Mouse (Mus musculus) monocyte, adult 5-6 weeks (primary cell): ENCODE data around the gene Cflar. TPM values are rescaled to one million over a fixed set of nuclear protein-coding genes. Genes with fewer than 3 reads are reported as not detected.
"Not testable (repeated sequence)": the region's sequence is repeated elsewhere in the genome, so short reads cannot be mapped to it uniquely, and the experiment has no call there.

Experiments used
- ATAC-seq: fragments of 153-309, 156-312 bp; replicated peaks from 2 replicates; pipeline ENCODE4 v1.8.0; 2017; ENCODE audit warnings: mild to moderate bottlenecking; ENCODE audit not compliant: low TSS enrichment, insufficient number of reproducible peaks, severe bottlenecking, poor library complexity, low FRiP score
- total RNA-seq: library from RNA; stranded (forward); fragments of 200-1000, 200-491, 200-594 nt; gene quantifications from 3 replicates; pipeline ENCODE4 v1.2.3, GENCODE M21; 2017

The Cflar gene
- total RNA-seq, result 127 to 227 TPM (median 128 TPM) in 3 replicates

- ATAC-seq, result peak; percentile 48
Observed at GRCm38 (mm10) chr1:58711365-58712016, at the start of gene Cflar. Gene Cflar (plus strand): TSS chr1:58711508.

- ATAC-seq, result not testable (repeated sequence)
Observed at GRCm38 (mm10) chr1:58662671-58663070, 48.6 kb upstream of the Cflar start.

- not testable (repeated sequence) for ATAC-seq
Observed at GRCm38 (mm10) chr1:58663365-58663764, 47.9 kb upstream of the Cflar start.

- no peak for ATAC-seq
Observed at GRCm38 (mm10) chr1:58668191-58668590, 43.1 kb upstream of the Cflar start.

DNA sequence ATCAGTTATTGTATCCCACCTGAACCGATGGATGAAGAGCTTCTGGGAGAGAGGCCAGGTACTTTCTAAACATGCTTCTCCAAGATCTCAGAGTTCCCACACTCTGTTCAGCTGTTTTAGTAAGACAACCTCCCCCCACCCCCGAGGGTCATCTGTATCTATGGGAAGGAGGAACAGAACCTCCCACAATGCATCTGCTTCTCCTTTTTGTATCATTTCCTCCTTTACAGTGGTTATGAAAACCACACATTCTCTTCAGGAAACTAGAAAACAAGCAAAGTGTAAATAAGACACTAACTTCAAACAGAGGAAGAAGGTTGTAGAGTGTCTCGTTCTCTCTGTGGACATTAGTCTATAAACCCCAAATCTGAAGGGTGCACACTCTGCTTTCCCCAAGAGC is 41.7 kb upstream of the Cflar start:
- peak; percentile 99 for ATAC-seq

GRCm38 (mm10) chr1:58672116-58672515 is 39.2 kb upstream of the Cflar start:
- ATAC-seq, result no peak

- ATAC-seq, result no peak
Observed at GRCm38 (mm10) chr1:58675011-58675410, 36.3 kb upstream of the Cflar start.

DNA sequence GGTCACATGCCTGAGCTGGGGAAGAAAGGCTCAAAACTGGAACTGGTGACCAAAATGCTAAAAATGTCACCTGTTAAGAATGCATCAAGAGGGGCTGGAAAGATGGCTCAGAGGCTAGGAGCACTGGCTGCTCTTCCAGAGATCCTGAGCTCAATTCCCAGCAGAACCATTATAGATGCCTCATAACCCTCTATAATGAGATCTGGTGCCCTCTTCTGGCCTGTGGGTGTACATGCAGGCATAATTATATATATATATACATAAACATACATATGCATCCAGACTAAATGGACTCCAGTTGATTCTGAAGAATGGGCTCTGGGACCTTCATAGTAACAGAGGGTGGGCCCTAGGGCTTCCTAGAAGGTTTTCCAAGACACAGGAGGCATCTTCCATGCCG is 33.7 kb upstream of the Cflar start:
- 0 out of 2 replicates have a peak, but pooled peaks have one; percentile 18 for ATAC-seq

- peak; percentile 65 for ATAC-seq
Observed at GRCm38 (mm10) chr1:58678412-58678811, 32.9 kb upstream of the Cflar start.

- no peak for ATAC-seq
Observed at GRCm38 (mm10) chr1:58689426-58689825, 21.9 kb upstream of the Cflar start.

- no peak for ATAC-seq
Observed at GRCm38 (mm10) chr1:58690006-58690744, 21.1 kb upstream of the Cflar start.

DNA sequence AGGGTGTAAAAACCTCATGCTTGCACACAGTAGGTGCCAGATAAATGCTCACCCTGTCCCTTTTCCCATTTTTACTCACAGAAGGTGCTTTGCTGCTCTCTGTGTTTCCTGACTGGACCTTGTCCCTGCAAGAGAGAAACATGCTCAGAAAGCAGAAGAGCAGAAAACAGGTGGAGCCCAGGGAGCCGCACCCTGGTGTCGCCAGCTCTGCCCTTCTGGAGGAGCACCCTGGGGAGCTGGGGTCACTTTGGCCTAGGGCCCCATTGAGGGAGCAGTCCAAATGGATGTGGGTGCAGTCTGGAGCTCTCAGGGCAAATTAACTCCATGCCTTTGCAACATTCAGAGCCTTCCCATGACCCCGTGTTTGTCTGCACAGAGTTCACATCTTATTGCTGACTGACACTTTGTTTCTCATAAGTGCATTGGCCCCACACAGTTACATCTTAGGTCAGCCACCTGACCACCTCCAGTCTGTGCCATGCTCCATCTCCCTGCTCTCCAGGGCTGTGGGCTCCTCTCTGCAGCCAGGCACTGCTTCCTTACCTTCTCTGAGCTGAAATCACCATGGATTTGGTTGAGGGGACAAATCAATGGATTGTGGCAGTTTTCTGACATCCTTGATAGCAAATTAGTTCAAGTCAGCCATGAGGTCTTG is 20.3 kb upstream of the Cflar start:
- ATAC-seq, result not testable (repeated sequence)

- not testable (repeated sequence) for ATAC-seq
Observed at GRCm38 (mm10) chr1:58691718-58692117, 19.6 kb upstream of the Cflar start.

DNA sequence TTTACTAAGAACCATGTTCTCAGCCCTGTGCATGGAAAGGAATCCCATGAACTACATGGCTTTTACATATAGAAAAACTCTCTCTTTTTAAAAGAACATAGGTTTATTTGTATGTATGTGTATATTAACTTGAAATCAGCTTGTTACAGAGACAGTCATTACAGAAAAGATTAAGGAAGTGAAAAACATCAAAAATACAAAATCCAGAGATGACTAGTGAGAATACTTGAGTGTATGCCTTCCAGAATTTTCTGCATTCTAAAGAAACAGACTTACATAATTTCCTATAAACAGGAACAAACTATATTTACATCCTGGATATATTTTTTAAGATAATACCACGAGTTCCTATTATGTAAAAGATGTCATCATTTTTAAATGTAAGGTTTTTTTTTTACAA is 17.6 kb upstream of the Cflar start:
- ATAC-seq, result no peak

DNA sequence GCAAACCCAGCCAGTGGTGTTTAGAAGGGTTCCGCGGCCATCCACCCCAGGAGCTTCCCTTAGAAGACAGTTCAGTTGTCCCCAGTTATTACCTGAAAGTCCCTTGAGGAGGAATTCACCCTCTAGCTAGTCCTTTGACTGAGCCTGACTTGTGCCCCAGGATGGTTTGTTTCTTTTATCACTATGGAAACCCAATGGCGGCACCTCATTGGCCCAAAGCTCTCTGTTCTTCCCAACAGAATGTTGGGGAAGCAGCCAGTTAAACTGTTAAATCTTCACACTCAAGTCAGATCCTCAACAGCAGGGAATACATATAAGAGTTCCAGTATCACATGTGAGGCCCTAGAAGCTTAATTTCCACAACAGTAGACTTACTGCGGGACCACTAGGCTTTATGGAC is 15.5 kb upstream of the Cflar start, which contains the start of gene Als2cr12:
Als2cr12 (minus strand) TSS at position 180 of the 400 bp plus-strand sequence.
- not testable (repeated sequence) for ATAC-seq

DNA sequence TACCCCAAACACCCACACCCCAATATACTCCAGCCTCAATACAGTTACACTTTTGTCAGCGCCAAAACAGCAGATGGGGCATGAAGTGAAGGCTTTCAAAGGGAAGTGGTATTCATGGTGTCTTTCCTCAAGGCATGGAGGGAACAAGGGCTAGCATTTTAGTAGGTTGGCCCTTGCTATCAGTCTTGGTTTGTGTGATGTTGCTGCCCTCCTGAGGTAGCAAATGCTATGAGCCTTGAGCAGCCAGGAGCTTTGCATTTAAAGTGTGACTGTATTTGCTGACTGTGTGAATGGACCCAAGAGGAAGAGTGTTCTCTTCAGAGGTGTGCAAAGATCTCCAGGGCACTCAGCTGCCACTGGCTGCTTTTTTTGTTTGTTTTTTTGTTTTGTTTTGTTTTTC is 13.7 kb upstream of the Cflar start:
- 0 out of 2 replicates have a peak, but pooled peaks have one; percentile 41 for ATAC-seq

DNA sequence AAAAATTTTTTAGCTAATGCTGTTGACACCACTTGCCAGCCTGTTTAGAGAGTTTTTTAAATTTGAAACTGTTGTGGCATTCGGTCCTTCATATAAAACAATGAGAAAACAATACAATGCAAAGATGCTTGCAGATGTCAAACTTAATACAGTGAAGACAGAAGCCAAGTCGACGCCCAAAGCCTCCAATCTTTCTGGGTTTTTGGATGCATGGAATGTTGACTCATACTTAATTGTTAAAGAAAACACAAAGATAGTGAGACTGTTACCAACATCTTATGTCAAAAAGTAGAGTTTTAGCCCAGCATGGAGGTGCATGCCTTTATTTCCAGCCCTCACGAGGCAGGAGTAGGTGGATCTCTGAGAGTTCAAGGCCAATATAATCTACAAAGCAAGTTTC is 12.5 kb upstream of the Cflar start:
- ATAC-seq, result no peak

DNA sequence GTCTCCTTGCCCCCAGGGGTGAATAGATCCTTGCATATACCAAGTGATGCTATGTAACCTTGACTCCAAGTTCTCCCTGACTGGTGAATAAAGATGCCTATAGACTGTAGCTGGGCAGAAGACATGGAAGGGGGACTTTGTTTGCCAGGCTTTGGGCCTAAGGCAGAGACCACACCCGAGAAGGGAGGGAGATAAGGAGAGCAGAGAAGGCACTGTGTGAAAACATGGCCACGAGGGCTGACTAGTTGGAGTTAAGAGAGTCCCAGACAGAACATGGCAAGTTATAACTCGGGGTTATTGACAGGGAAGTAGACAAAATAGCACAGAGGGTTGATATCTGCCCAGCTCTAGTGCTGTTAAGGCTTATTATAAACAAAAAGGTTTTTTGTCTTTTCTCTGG is 11.3 kb upstream of the Cflar start:
- no peak for ATAC-seq

- peak; percentile 60; the same call in 1 of the 2 replicates for ATAC-seq
Observed at GRCm38 (mm10) chr1:58700580-58701162, 10.6 kb upstream of the Cflar start.
